Mouse (Mus musculus): ENCODE measurements around the gene Ankrd34a. TPM values are rescaled to one million over a fixed set of nuclear protein-coding genes. Genes with fewer than 3 reads are reported as not detected.

The Ankrd34a gene
- polyA plus RNA-seq, 1 experiment, result 50.2 TPM

Other genes with a start within 250 kb of the Ankrd34a start
- gene BC107364, start 144.3 kb upstream of the Ankrd34a start, polyA plus RNA-seq (2012; rRNA removed), result not detected in 2 replicates
- gene Hfe2, start 71.5 kb upstream of the Ankrd34a start, polyA plus RNA-seq (2012; rRNA removed), result 0.60 and 1.1 TPM in 2 replicates
- 27.5 and 27.7 TPM in 2 replicates for gene Txnip, start 38.7 kb upstream of the Ankrd34a start, polyA plus RNA-seq (2012; rRNA removed)
- not detected in 2 replicates for gene Gm16253, start 19.7 kb upstream of the Ankrd34a start, polyA plus RNA-seq (2012; rRNA removed)
- gene Polr3gl, start 2.5 kb upstream of the Ankrd34a start, polyA plus RNA-seq (2012; rRNA removed), result 67.3 and 84.3 TPM in 2 replicates
- gene Lix1l, start 4.5 kb downstream of the Ankrd34a start, polyA plus RNA-seq (2012; rRNA removed), result 30.3 and 30.7 TPM in 2 replicates
- 37.4 and 40.3 TPM in 2 replicates for gene Rbm8a, start 33.3 kb downstream of the Ankrd34a start, polyA plus RNA-seq (2012; rRNA removed)
- 61.4 and 64.5 TPM in 2 replicates for gene Pex11b, start 38.7 kb downstream of the Ankrd34a start, polyA plus RNA-seq (2012; rRNA removed)
- gene Gm42957, start 38.8 kb downstream of the Ankrd34a start, polyA plus RNA-seq (2012; rRNA removed), result 0.10 and 0.11 TPM in 2 replicates
- 2.9 and 3.2 TPM in 2 replicates for gene Itga10, start 48.9 kb downstream of the Ankrd34a start, polyA plus RNA-seq (2012; rRNA removed)
- 5.9 and 9.8 TPM in 2 replicates for gene Ankrd35, start 73.5 kb downstream of the Ankrd34a start, polyA plus RNA-seq (2012; rRNA removed)
- 25.2 and 25.8 TPM in 2 replicates for gene Pias3, start 99.7 kb downstream of the Ankrd34a start, polyA plus RNA-seq (2012; rRNA removed)
- 10.2 and 10.5 TPM in 2 replicates for gene Nudt17, start 111.9 kb downstream of the Ankrd34a start, polyA plus RNA-seq (2012; rRNA removed)
- gene Polr3c, start 131.0 kb downstream of the Ankrd34a start, polyA plus RNA-seq (2012; rRNA removed), result 34.2 and 34.4 TPM in 2 replicates
- gene Rnf115, start 131.0 kb downstream of the Ankrd34a start, polyA plus RNA-seq (2012; rRNA removed), result 46.0 and 49.0 TPM in 2 replicates
- 0.32 and 0.36 TPM in 2 replicates for gene Pdzk1, start 232.6 kb downstream of the Ankrd34a start, polyA plus RNA-seq (2012; rRNA removed)
- gene Cd160, start 232.7 kb downstream of the Ankrd34a start, polyA plus RNA-seq (2012; rRNA removed), result 0.06 TPM in 1 of 2 replicates, not detected in the other